Mouse (Mus musculus): ENCODE data around the gene Efcab8. TPM values are rescaled to one million over a fixed set of nuclear protein-coding genes. Genes with fewer than 3 reads are reported as not detected.
A peak's percentile ranks its signal among the peaks of the same experiment; 100 is the strongest.

The Efcab8 gene
- total RNA-seq, 1 experiment = 1.2 TPM

DNA sequence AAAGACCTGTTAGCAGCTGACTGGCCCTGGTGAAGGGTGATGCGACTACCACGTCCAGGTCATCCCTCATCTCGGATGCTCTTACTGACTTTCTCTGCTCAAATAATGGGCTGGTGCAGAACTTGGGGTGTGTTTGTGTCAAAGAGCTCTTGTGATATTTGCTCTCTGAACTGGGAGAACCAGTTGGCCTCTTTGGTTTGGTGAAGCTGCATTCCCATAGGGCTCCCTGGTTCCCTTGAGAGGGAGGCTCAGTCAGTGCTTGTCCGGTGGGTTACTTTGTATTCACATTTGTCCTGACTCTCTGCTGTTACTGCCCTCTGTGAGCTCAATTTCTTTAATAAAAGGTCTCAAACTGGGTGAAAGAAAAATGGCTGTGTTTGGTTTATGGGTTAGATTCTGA lies 6.8 kb upstream of the Efcab8 start:
- no peak overlapping the region; the same call in 1 of the 2 replicates for H3K27ac ChIP-seq (ENCODE audit: insufficient read depth, low read depth, low read length, poor library complexity, severe bottlenecking)
- peaks cover 0 to 4% of the 10 kb centered on the region in 2 experiments; a peak in 2 of 4 replicates for H3K4me1 ChIP-seq (ENCODE audit: control insufficient read depth in 2 of 2, insufficient read depth in 2 of 2, low read length in 2 of 2, poor library complexity in 1 of 2)
- in situ Hi-C loops (cut with MboI; ENCODE audit: low sequenced_read_pairs in 2 of 2, unreplicated experiment in 2 of 2) = no loop called here
- H3K9ac ChIP-seq (ENCODE audit: insufficient read depth, low read depth, low read length, poor library complexity, severe bottlenecking) = no peak overlapping the region
- no peaks in the 10 kb centered on the region; the same call in none of the 2 replicates for H3K36me3 ChIP-seq (ENCODE audit: control insufficient read depth, insufficient read depth, low read length, poor library complexity, severe bottlenecking)
- TF ChIP-seq ZNF384 (IDR thresholded peaks at IDR 0.05; ENCODE audit: low read depth, low read length) = no peak
- no peak for TF ChIP-seq ZC3H11A (IDR thresholded peaks at IDR 0.05; ENCODE audit: borderline replicate concordance, low read depth, low read length)
- TF ChIP-seq HCFC1 (IDR thresholded peaks at IDR 0.05; ENCODE audit: borderline replicate concordance, insufficient read depth, low read length) = no peak
- TF ChIP-seq MAFK (IDR thresholded peaks at IDR 0.05; ENCODE audit: insufficient read depth, low read depth, low read length) = no peak
- TF ChIP-seq CHD2 (IDR thresholded peaks at IDR 0.05; ENCODE audit: low read depth, low read length) = no peak
- H3K4me3 ChIP-seq (ENCODE audit: insufficient read depth in 1 of 2, low read depth in 1 of 2, low read length in 2 of 2, poor library complexity in 1 of 2, severe bottlenecking in 1 of 2) = no peak overlapping the region
- no peak for DNase-seq (ENCODE audit: low read depth, low spot score)
- H3K9me3 ChIP-seq (ENCODE audit: control insufficient read depth, insufficient read depth, low read depth, low read length) = no peaks in the 10 kb centered on the region

- no peak for DNase-seq (ENCODE audit: low read depth, low spot score)
- no peaks in the 10 kb centered on the region for H3K9me3 ChIP-seq (ENCODE audit: control insufficient read depth, insufficient read depth, low read depth, low read length)
- H3K4me3 ChIP-seq (ENCODE audit: insufficient read depth in 1 of 2, low read depth in 1 of 2, low read length in 2 of 2, poor library complexity in 1 of 2, severe bottlenecking in 1 of 2) = no peak overlapping the region
- peaks cover 0 to 12% of the 10 kb centered on the region in 2 experiments; a peak in 2 of 4 replicates for H3K4me1 ChIP-seq (ENCODE audit: control insufficient read depth in 2 of 2, insufficient read depth in 2 of 2, low read length in 2 of 2, poor library complexity in 1 of 2)
- no peak overlapping the region for H3K9ac ChIP-seq (ENCODE audit: insufficient read depth, low read depth, low read length, poor library complexity, severe bottlenecking)
- no peak overlapping the region for H3K27ac ChIP-seq (ENCODE audit: insufficient read depth, low read depth, low read length, poor library complexity, severe bottlenecking)
- in situ Hi-C loops (cut with MboI; ENCODE audit: low sequenced_read_pairs in 2 of 2, unreplicated experiment in 2 of 2) = no loop called here
- TF ChIP-seq ZC3H11A (IDR thresholded peaks at IDR 0.05; ENCODE audit: borderline replicate concordance, low read depth, low read length) = no peak
- no peak for TF ChIP-seq MAFK (IDR thresholded peaks at IDR 0.05; ENCODE audit: insufficient read depth, low read depth, low read length)
- TF ChIP-seq ZNF384 (IDR thresholded peaks at IDR 0.05; ENCODE audit: low read depth, low read length) = no peak
- TF ChIP-seq CHD2 (IDR thresholded peaks at IDR 0.05; ENCODE audit: low read depth, low read length) = no peak
- TF ChIP-seq HCFC1 (IDR thresholded peaks at IDR 0.05; ENCODE audit: borderline replicate concordance, insufficient read depth, low read length) = no peak
- no peaks in the 10 kb centered on the region; the same call in none of the 2 replicates for H3K36me3 ChIP-seq (ENCODE audit: control insufficient read depth, insufficient read depth, low read length, poor library complexity, severe bottlenecking)
Measured at GRCm38 (mm10) chr2:153775472-153775871, 4.3 kb upstream of the Efcab8 start.

GRCm38 (mm10) chr2:153778638-153779362 lies 931 bp upstream of the Efcab8 start:
- Histone ChIP-seq H3K4me3 (ENCODE audit: insufficient read depth in 1 of 2, low read depth in 1 of 2, low read length in 2 of 2, poor library complexity in 1 of 2, severe bottlenecking in 1 of 2) (peak overlapping the region; percentile 55 to 67), H3K36me3 (ENCODE audit: control insufficient read depth, insufficient read depth, low read length, poor library complexity, severe bottlenecking) (no peaks in the 10 kb centered on the region), H3K9me3 (ENCODE audit: control insufficient read depth, insufficient read depth, low read depth, low read length) (no peaks in the 10 kb centered on the region), H3K4me1 (ENCODE audit: control insufficient read depth in 2 of 2, insufficient read depth in 2 of 2, low read length in 2 of 2, poor library complexity in 1 of 2) (peaks cover 0 to 10% of the 10 kb centered on the region in 2 experiments; a peak in 2 of 4 replicates), H3K9ac (ENCODE audit: insufficient read depth, low read depth, low read length, poor library complexity, severe bottlenecking) (peak overlapping the region; percentile 17; the same call in 1 of the 2 replicates), H3K27ac (ENCODE audit: insufficient read depth, low read depth, low read length, poor library complexity, severe bottlenecking) (no peak overlapping the region)
- in situ Hi-C loops (cut with MboI; ENCODE audit: low sequenced_read_pairs in 2 of 2, unreplicated experiment in 2 of 2) = no loop called here
- peak; percentile 83 for DNase-seq (ENCODE audit: low read depth, low spot score)
- no peak for TF ChIP-seq ZNF384 (IDR thresholded peaks at IDR 0.05; ENCODE audit: low read depth, low read length)

DNA sequence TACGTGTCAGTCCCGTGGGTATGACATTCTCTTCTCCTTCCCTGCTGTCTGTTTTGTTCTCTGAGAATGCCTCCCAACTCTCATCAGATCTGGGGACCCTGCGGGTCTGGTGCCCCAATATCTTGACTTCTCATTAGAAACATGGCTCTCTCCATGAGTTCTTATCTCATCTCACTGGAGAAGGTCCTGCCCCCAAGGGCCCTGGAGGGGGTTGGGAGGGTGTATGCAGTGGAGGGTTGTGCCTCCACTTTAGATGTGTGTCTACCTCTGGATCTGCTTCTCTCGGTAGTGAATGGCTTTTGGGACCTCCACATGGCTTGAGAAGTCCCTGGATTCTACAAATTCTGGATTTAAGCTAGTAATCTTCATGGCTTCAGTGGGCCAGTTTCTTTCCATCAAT lies 1.4 kb downstream of the Efcab8 start:
- Histone ChIP-seq H3K4me3 (ENCODE audit: insufficient read depth in 1 of 2, low read depth in 1 of 2, low read length in 2 of 2, poor library complexity in 1 of 2, severe bottlenecking in 1 of 2) (no peak overlapping the region), H3K27ac (ENCODE audit: insufficient read depth, low read depth, low read length, poor library complexity, severe bottlenecking) (no peak overlapping the region), H3K4me1 (ENCODE audit: control insufficient read depth in 2 of 2, insufficient read depth in 2 of 2, low read length in 2 of 2, poor library complexity in 1 of 2) (peaks cover 0 to 8% of the 10 kb centered on the region in 2 experiments; a peak in 1 of 4 replicates), H3K9me3 (ENCODE audit: control insufficient read depth, insufficient read depth, low read depth, low read length) (no peaks in the 10 kb centered on the region), H3K9ac (ENCODE audit: insufficient read depth, low read depth, low read length, poor library complexity, severe bottlenecking) (no peak overlapping the region), H3K36me3 (ENCODE audit: control insufficient read depth, insufficient read depth, low read length, poor library complexity, severe bottlenecking) (no peaks in the 10 kb centered on the region)
- no peak for DNase-seq (ENCODE audit: low read depth, low spot score)
- TF ChIP-seq CHD2 (IDR thresholded peaks at IDR 0.05; ENCODE audit: low read depth, low read length) = no peak
- TF ChIP-seq ZNF384 (IDR thresholded peaks at IDR 0.05; ENCODE audit: low read depth, low read length) = no peak
- no peak for TF ChIP-seq MAFK (IDR thresholded peaks at IDR 0.05; ENCODE audit: insufficient read depth, low read depth, low read length)
- TF ChIP-seq ZC3H11A (IDR thresholded peaks at IDR 0.05; ENCODE audit: borderline replicate concordance, low read depth, low read length) = no peak
- no peak for TF ChIP-seq HCFC1 (IDR thresholded peaks at IDR 0.05; ENCODE audit: borderline replicate concordance, insufficient read depth, low read length)
- in situ Hi-C loops (cut with MboI; ENCODE audit: low sequenced_read_pairs in 2 of 2, unreplicated experiment in 2 of 2) = no loop called here

Data from ES-E14 (cell line).